Mouse (Mus musculus): ENCODE data around the gene Hectd4. TPM values are rescaled to one million over a fixed set of nuclear protein-coding genes. Genes with fewer than 3 reads are reported as not detected.

The Hectd4 gene
- 4.3 and 5.2 TPM in 2 replicates for polyA plus RNA-seq (2015; fragmentation: Nextera tagmentation; extraction: Ambion mirVana)

- ATAC-seq (replicated peaks; ENCODE audit: low FRiP score), result peak; percentile 84
- H3K9me3 ChIP-seq (replicated peaks), result no peaks in the 10 kb centered on the region
- H3K4me3 ChIP-seq (replicated peaks), result peak within 1 kb of the TSS; percentile 96
- H3K9ac ChIP-seq, result peak within 1 kb of the TSS; percentile 94
- WGBS, result under 1% methylated on average over 75 of the region's 90 CpGs
- H3K27me3 ChIP-seq, result no peaks in the 10 kb centered on the region
- H3K27ac ChIP-seq, result peak within 1 kb of the TSS; percentile 83
- H3K4me2 ChIP-seq, result peak within 1 kb of the TSS; percentile 66
- H3K4me1 ChIP-seq, result peaks cover 16% of the 10 kb centered on the region
- no peaks in the 10 kb centered on the region for H3K36me3 ChIP-seq
Measured at GRCm38 (mm10) chr5:121219980-121220731, at the start of gene Hectd4. Gene Hectd4, plus strand, starts transcription at chr5:121220219.

- no peaks in the 10 kb centered on the region for H3K4me1 ChIP-seq
- no peak overlapping the region for H3K9ac ChIP-seq
- 74% methylated on average over 4 of the region's 4 CpGs for WGBS
- no peak for ATAC-seq (replicated peaks; ENCODE audit: low FRiP score)
- H3K9me3 ChIP-seq (replicated peaks), result no peaks in the 10 kb centered on the region
- no peak overlapping the region for H3K4me2 ChIP-seq
- no peaks in the 10 kb centered on the region for H3K27me3 ChIP-seq
- peaks cover 33% of the 10 kb centered on the region for H3K36me3 ChIP-seq
- no peak overlapping the region for H3K27ac ChIP-seq
- H3K4me3 ChIP-seq (replicated peaks), result no peak overlapping the region
Measured at GRCm38 (mm10) chr5:121172835-121173234, 47.2 kb upstream of the Hectd4 start.

GRCm38 (mm10) chr5:121179077-121179857 lies 40.8 kb upstream of the Hectd4 start:
- peaks cover 12% of the 10 kb centered on the region for H3K4me1 ChIP-seq
- H3K4me2 ChIP-seq, result no peak overlapping the region
- WGBS, result 59% methylated on average over 9 of the region's 9 CpGs
- H3K9me3 ChIP-seq (replicated peaks), result no peaks in the 10 kb centered on the region
- no peak overlapping the region for H3K27ac ChIP-seq
- no peak for ATAC-seq (replicated peaks; ENCODE audit: low FRiP score)
- H3K36me3 ChIP-seq, result 0 out of 2 replicates have a peak, but pooled peaks cover 3% of the 10 kb centered on the region
- H3K9ac ChIP-seq, result no peak overlapping the region
- H3K27me3 ChIP-seq, result no peaks in the 10 kb centered on the region
- no peak overlapping the region for H3K4me3 ChIP-seq (replicated peaks)

GRCm38 (mm10) chr5:121183269-121183668 lies 36.8 kb upstream of the Hectd4 start:
- Histone ChIP-seq H3K27me3 (no peaks in the 10 kb centered on the region), H3K4me3 (replicated peaks) (no peak overlapping the region), H3K9me3 (replicated peaks) (no peaks in the 10 kb centered on the region), H3K9ac (no peak overlapping the region), H3K36me3 (no peaks in the 10 kb centered on the region), H3K27ac (no peak overlapping the region), H3K4me1 (peaks cover 49% of the 10 kb centered on the region), H3K4me2 (no peak overlapping the region)
- WGBS, result 41% methylated on average over 9 of the region's 9 CpGs
- ATAC-seq (replicated peaks; ENCODE audit: low FRiP score), result no peak

GRCm38 (mm10) chr5:121184375-121184774 lies 35.6 kb upstream of the Hectd4 start:
- Histone ChIP-seq H3K36me3 (no peaks in the 10 kb centered on the region), H3K4me1 (peaks cover 54% of the 10 kb centered on the region), H3K27me3 (no peaks in the 10 kb centered on the region), H3K4me2 (no peak overlapping the region), H3K9ac (no peak overlapping the region), H3K9me3 (replicated peaks) (no peaks in the 10 kb centered on the region), H3K4me3 (replicated peaks) (no peak overlapping the region), H3K27ac (0 out of 2 replicates have a peak overlapping the region, but pooled peaks have one; percentile 78)
- WGBS, result 49% methylated on average over 2 of the region's 2 CpGs
- ATAC-seq (replicated peaks; ENCODE audit: low FRiP score), result 0 out of 2 replicates have a peak, but pooled peaks have one; percentile 13

- Histone ChIP-seq H3K27me3 (no peaks in the 10 kb centered on the region), H3K9ac (no peak overlapping the region), H3K36me3 (no peaks in the 10 kb centered on the region), H3K4me2 (peak overlapping the region; percentile 30), H3K27ac (peak overlapping the region; percentile 78), H3K9me3 (replicated peaks) (no peaks in the 10 kb centered on the region), H3K4me1 (peaks cover 58% of the 10 kb centered on the region), H3K4me3 (replicated peaks) (no peak overlapping the region)
- peak; percentile 37 for ATAC-seq (replicated peaks; ENCODE audit: low FRiP score)
- WGBS, result 12% methylated on average over 11 of the region's 11 CpGs
Measured at GRCm38 (mm10) chr5:121184945-121185551, 35.0 kb upstream of the Hectd4 start.

GRCm38 (mm10) chr5:121187580-121188001 lies 32.4 kb upstream of the Hectd4 start:
- Histone ChIP-seq H3K27ac (no peak overlapping the region), H3K9me3 (replicated peaks) (no peaks in the 10 kb centered on the region), H3K9ac (no peak overlapping the region), H3K4me1 (peaks cover 63% of the 10 kb centered on the region), H3K27me3 (no peaks in the 10 kb centered on the region), H3K4me3 (replicated peaks) (no peak overlapping the region), H3K36me3 (no peaks in the 10 kb centered on the region), H3K4me2 (no peak overlapping the region)
- 94% methylated on average over 8 of the region's 8 CpGs for WGBS
- ATAC-seq (replicated peaks; ENCODE audit: low FRiP score), result no peak

- Histone ChIP-seq H3K4me2 (no peak overlapping the region), H3K4me1 (peaks cover 63% of the 10 kb centered on the region), H3K9me3 (replicated peaks) (no peaks in the 10 kb centered on the region), H3K36me3 (no peaks in the 10 kb centered on the region), H3K27ac (no peak overlapping the region), H3K27me3 (no peaks in the 10 kb centered on the region), H3K4me3 (replicated peaks) (no peak overlapping the region), H3K9ac (no peak overlapping the region)
- no peak for ATAC-seq (replicated peaks; ENCODE audit: low FRiP score)
- 91% methylated on average over 9 of the region's 9 CpGs for WGBS
Measured at GRCm38 (mm10) chr5:121188265-121188664, 31.8 kb upstream of the Hectd4 start.

- Histone ChIP-seq H3K9me3 (replicated peaks) (no peaks in the 10 kb centered on the region), H3K4me2 (no peak overlapping the region), H3K27me3 (no peaks in the 10 kb centered on the region), H3K9ac (no peak overlapping the region), H3K4me3 (replicated peaks) (no peak overlapping the region), H3K27ac (no peak overlapping the region), H3K4me1 (peaks cover 58% of the 10 kb centered on the region), H3K36me3 (no peaks in the 10 kb centered on the region)
- ATAC-seq (replicated peaks; ENCODE audit: low FRiP score), result no peak
- WGBS, result 80% methylated on average over 9 of the region's 9 CpGs
Measured at GRCm38 (mm10) chr5:121189182-121189581, 30.8 kb upstream of the Hectd4 start.

GRCm38 (mm10) chr5:121190210-121190835 lies 29.7 kb upstream of the Hectd4 start:
- H3K27me3 ChIP-seq, result 0 out of 2 replicates have a peak, but pooled peaks cover 3% of the 10 kb centered on the region
- no peaks in the 10 kb centered on the region for H3K9me3 ChIP-seq (replicated peaks)
- H3K9ac ChIP-seq, result peak overlapping the region; percentile 91
- H3K4me1 ChIP-seq, result peaks cover 46% of the 10 kb centered on the region
- ATAC-seq (replicated peaks; ENCODE audit: low FRiP score), result no peak
- H3K36me3 ChIP-seq, result no peaks in the 10 kb centered on the region
- WGBS, result 29% methylated on average over 21 of the region's 21 CpGs
- peak overlapping the region; percentile 97 for H3K4me3 ChIP-seq (replicated peaks)
- H3K27ac ChIP-seq, result peak overlapping the region; percentile 87
- H3K4me2 ChIP-seq, result peak overlapping the region; percentile 71

- Histone ChIP-seq H3K27me3 (0 out of 2 replicates have a peak, but pooled peaks cover 3% of the 10 kb centered on the region), H3K4me2 (peak within 1 kb of the TSS; percentile 71), H3K9ac (peak within 1 kb of the TSS; percentile 91), H3K36me3 (no peaks in the 10 kb centered on the region), H3K4me1 (peaks cover 39% of the 10 kb centered on the region), H3K4me3 (replicated peaks) (peak within 1 kb of the TSS; percentile 97), H3K27ac (peak within 1 kb of the TSS; percentile 87), H3K9me3 (replicated peaks) (no peaks in the 10 kb centered on the region)
- peak; percentile 95 for ATAC-seq (replicated peaks; ENCODE audit: low FRiP score)
- WGBS, result under 1% methylated on average over 89 of the region's 98 CpGs
Measured at GRCm38 (mm10) chr5:121190836-121191583, 29.0 kb upstream of the Hectd4 start, which contains the start of gene Ptpn11. Gene Ptpn11, minus strand, starts transcription at chr5:121191397.

All from kidney, embryonic 15.5 days (tissue).